In the genomic region with DNA sequence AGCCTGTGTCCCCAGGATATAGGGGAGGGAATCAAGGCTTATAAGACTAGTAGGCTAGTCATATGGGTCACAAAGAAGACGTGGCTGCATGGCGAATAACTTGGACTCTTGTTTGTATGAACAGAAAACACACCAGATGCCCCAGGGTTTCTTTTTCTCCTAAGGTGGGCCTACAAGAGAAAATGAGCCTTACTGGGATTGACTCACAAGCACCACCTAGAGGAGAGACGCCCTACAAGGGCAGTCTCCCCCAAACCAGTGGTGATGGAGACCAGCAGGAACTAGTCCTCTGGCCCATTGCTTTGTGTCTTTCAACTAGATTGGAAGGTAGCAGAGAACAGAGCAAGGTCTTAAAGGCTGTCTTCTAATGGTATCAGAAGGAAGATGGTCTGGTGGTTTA, we compare ENCODE assay signal across 9 mouse cellular contexts. TPM values are rescaled to one million over a fixed set of nuclear protein-coding genes. Genes with fewer than 3 reads are reported as not detected.
DNase-seq lines count a peak whose midpoint lies in the region; ATAC-seq and TF ChIP-seq lines count a peak whose summit lies in the region.
"Had no signal": no experiment of that assay in that cellular context is flagged by ENCODE, and none has a peak within 500 bp of the region (broad histone marks: within the 10 kb centered on the region; RNA-seq: fewer than 3 reads in every experiment).

No protein-coding gene starts in this region.

- TF ChIP-seq CTCF in small intestine, adult 2 months (IDR thresholded peaks at IDR 0.05; ENCODE audit: extremely low read depth, insufficient read length, insufficient replicate concordance, low read depth, low read length): peak; percentile 36; the same call in 1 of the 2 replicates

- ATAC-seq in neural tube, embryonic 11.5 days (ENCODE audit: insufficient read depth, low FRiP score, low TSS enrichment): no peak
- ATAC-seq in neural tube, embryonic 15.5 days (ENCODE audit: low FRiP score): no peak
- no peak for ATAC-seq in inflammation-experienced regulatory T-cells, adult 6 months

- H3K27me3 ChIP-seq in neural tube, embryonic 11.5 days (ENCODE audit: control insufficient read depth, insufficient read depth, low read length): no peaks in the 10 kb centered on the region
- H3K27me3 ChIP-seq in neural tube, embryonic 15.5 days (replicated peaks): no peaks in the 10 kb centered on the region
- H3K27me3 ChIP-seq in small intestine, adult 2 months (ENCODE audit: control insufficient read depth, insufficient read depth, low read length): no peaks in the 10 kb centered on the region
- H3K27me3 ChIP-seq: neural tube, embryonic 12.5 days had no signal

- no peaks in the 10 kb centered on the region for H3K36me3 ChIP-seq in neural tube, embryonic 11.5 days (ENCODE audit: control insufficient read depth, insufficient read depth, low read length)
- H3K36me3 ChIP-seq in neural tube, embryonic 15.5 days: no peaks in the 10 kb centered on the region
- peaks cover 10% of the 10 kb centered on the region for H3K36me3 ChIP-seq in small intestine, adult 2 months (ENCODE audit: control insufficient read depth, insufficient read depth, low read length)
- H3K36me3 ChIP-seq: neural tube, embryonic 12.5 days had no signal

- H3K9me3 ChIP-seq in neural tube, embryonic 11.5 days (ENCODE audit: control insufficient read depth, low read length): no peaks in the 10 kb centered on the region
- H3K9me3 ChIP-seq in neural tube, embryonic 15.5 days (replicated peaks): no peaks in the 10 kb centered on the region
- H3K9me3 ChIP-seq: neural tube, embryonic 12.5 days had no signal

- peak; percentile 9 for DNase-seq in heart, adult 8-10 months (ENCODE audit: low spot score)
- DNase-seq in heart, postnatal 25 days (ENCODE audit: low spot score): no peak
- DNase-seq in neural tube, embryonic 11.5 days (ENCODE audit: low spot score): peak; percentile 45
- DNase-seq in adrenal gland, postnatal 25 days: peak; percentile 18
- DNase-seq in heart, postnatal 4 days: peak; percentile 48

- no peak overlapping the region for H3K27ac ChIP-seq in neural tube, embryonic 11.5 days (ENCODE audit: low read depth, low read length)
- H3K27ac ChIP-seq in neural tube, embryonic 15.5 days (replicated peaks): no peak overlapping the region
- H3K27ac ChIP-seq in small intestine, adult 2 months (ENCODE audit: insufficient read depth, low read depth, low read length): no peak overlapping the region
- H3K27ac ChIP-seq: neural tube, embryonic 12.5 days had no signal

- no peak for TF ChIP-seq POLR2A in small intestine, adult 2 months (IDR thresholded peaks at IDR 0.05; ENCODE audit: low read depth, low read length)

- no peak overlapping the region for H3K4me2 ChIP-seq in neural tube, embryonic 11.5 days (ENCODE audit: low read depth)
- no peak overlapping the region for H3K4me2 ChIP-seq in neural tube, embryonic 15.5 days
- H3K4me2 ChIP-seq: neural tube, embryonic 12.5 days had no signal

- H3K4me3 ChIP-seq in neural tube, embryonic 11.5 days (ENCODE audit: low read depth, low read length): no peak overlapping the region
- H3K4me3 ChIP-seq in neural tube, embryonic 15.5 days (replicated peaks): no peak overlapping the region
- no peak overlapping the region for H3K4me3 ChIP-seq in small intestine, adult 2 months (ENCODE audit: low read depth, low read length)
- H3K4me3 ChIP-seq: neural tube, embryonic 12.5 days had no signal

- 52% methylated on average over 3 of the region's 3 CpGs for WGBS in neural tube, embryonic 11.5 days
- 51% methylated on average over 3 of the region's 3 CpGs for WGBS in neural tube, embryonic 15.5 days
- 65% methylated on average over 3 of the region's 3 CpGs for WGBS in small intestine, adult 2 months

- intact Hi-C loops in heart, postnatal 25 days (cut with DNase I): loop anchor here (5.0 kb wide), 1 partner anchor 874 kb away; no protein-coding TSS in a partner anchor

- H3K4me1 ChIP-seq in neural tube, embryonic 11.5 days (ENCODE audit: control insufficient read depth, insufficient read depth, low read length): no peaks in the 10 kb centered on the region
- H3K4me1 ChIP-seq in neural tube, embryonic 15.5 days: peaks cover 10% of the 10 kb centered on the region
- no peaks in the 10 kb centered on the region for H3K4me1 ChIP-seq in small intestine, adult 2 months (ENCODE audit: control insufficient read depth, insufficient read depth, insufficient read length, low read length)
- H3K4me1 ChIP-seq: neural tube, embryonic 12.5 days had no signal

- H3K9ac ChIP-seq in neural tube, embryonic 11.5 days (ENCODE audit: low read length): no peak overlapping the region
- H3K9ac ChIP-seq in neural tube, embryonic 15.5 days (replicated peaks): no peak overlapping the region
- H3K9ac ChIP-seq: neural tube, embryonic 12.5 days had no signal

RNA-seq across cellular contexts. Expression of a gene that starts 22.7 kb away (rescaled TPM):
- 1 to 10 TPM in 1 of 4 experiments, under 1 TPM in 3; 0.50 to 1.0 (median 0.57) TPM for total RNA-seq in heart, adult 8-10 months (2022)
- under 1 TPM; 0.52 to 0.81 TPM for total RNA-seq in heart, postnatal 25 days (2021)
- polyA plus RNA-seq in neural tube, embryonic 11.5 days (2014; fragmentation: Nextera tagmentation; extraction: Ambion mirVana): not detected in 2 replicates
- polyA plus RNA-seq in neural tube, embryonic 15.5 days (2015; fragmentation: Nextera tagmentation; extraction: Ambion mirVana): 0.64 and 7.3 TPM in 2 replicates
- total RNA-seq in adrenal gland, postnatal 25 days (2021): 0.48 and 1.5 TPM in 2 replicates
- under 1 TPM; 0.54 to 0.67 TPM for total RNA-seq in heart, postnatal 4 days (2021)
- polyA plus RNA-seq in small intestine, adult 2 months (2012; rRNA removed): 11.8 and 19.8 TPM in 2 replicates
- 100 to 1,000 TPM in 2 of 3 experiments, 10 to 100 TPM in 1; 86.1 to 165 (median 108) TPM for polyA plus RNA-seq in inflammation-experienced regulatory T-cells, adult 6 months (2017; shearing (Covaris generic))

RNA-seq across cellular contexts. Expression of a gene that starts 51.8 kb away (rescaled TPM):
- total RNA-seq in heart, adult 8-10 months (2022): 100 to 1,000 TPM; 233 to 306 (median 274) TPM
- 100 to 1,000 TPM; 277 to 290 TPM for total RNA-seq in heart, postnatal 25 days (2021)
- polyA plus RNA-seq in neural tube, embryonic 11.5 days (2014; fragmentation: Nextera tagmentation; extraction: Ambion mirVana): 103 TPM in 2 replicates
- polyA plus RNA-seq in neural tube, embryonic 15.5 days (2015; fragmentation: Nextera tagmentation; extraction: Ambion mirVana): 92.9 and 95.8 TPM in 2 replicates
- 263 and 329 TPM in 2 replicates for total RNA-seq in adrenal gland, postnatal 25 days (2021)
- total RNA-seq in heart, postnatal 4 days (2021): 100 to 1,000 TPM; 199 to 217 TPM
- polyA plus RNA-seq in small intestine, adult 2 months (2012; rRNA removed): 3.0 and 4.8 TPM in 2 replicates
- 100 to 1,000 TPM in 2 of 3 experiments, 10 to 100 TPM in 1; 89.4 to 175 (median 126) TPM for polyA plus RNA-seq in inflammation-experienced regulatory T-cells, adult 6 months (2017; shearing (Covaris generic))
